ENCODE assay signal across 8 mouse cellular contexts in genomic region chr10:127350594-127351284, GRCm38 (mm10). TPM values are rescaled to one million over a fixed set of nuclear protein-coding genes. Genes with fewer than 3 reads are reported as not detected.
DNase-seq lines count a peak whose midpoint lies in the region; ATAC-seq and TF ChIP-seq lines count a peak whose summit lies in the region.

No protein-coding gene starts in this region.

- H3K36me3 ChIP-seq in embryonic facial prominence, embryonic 10.5 days (replicated peaks) = no peaks in the 10 kb centered on the region
- H3K36me3 ChIP-seq in heart, embryonic 14.5 days (ENCODE audit: control insufficient read depth, insufficient read depth, low read length) = no peaks in the 10 kb centered on the region
- H3K36me3 ChIP-seq in liver, postnatal 0 days (replicated peaks; ENCODE audit: insufficient read depth, low read length) = no peaks in the 10 kb centered on the region
- H3K36me3 ChIP-seq in neural tube, embryonic 13.5 days = no peaks in the 10 kb centered on the region
- no peaks in the 10 kb centered on the region for H3K36me3 ChIP-seq in thymus, adult 2 months (ENCODE audit: control insufficient read depth, insufficient read depth, low read length)

- DNase-seq in CD4-positive helper T cell, adult 2 months (ENCODE audit: low read depth, low spot score) = peak; percentile 82
- peak; percentile 84 for DNase-seq in embryonic facial prominence, embryonic 10.5 days (ENCODE audit: low spot score)
- peak; percentile 87 for DNase-seq in kidney, postnatal 10 days
- DNase-seq in liver, postnatal 0 days = peak; percentile 82
- DNase-seq in thymus, adult 2 months = peak; percentile 81

- peak overlapping the region; percentile 42 for H3K4me3 ChIP-seq in embryonic facial prominence, embryonic 10.5 days
- H3K4me3 ChIP-seq in heart, embryonic 14.5 days (ENCODE audit: control insufficient read depth in 1 of 2, insufficient read depth in 1 of 2, low read depth in 1 of 2, low read length in 2 of 2) = peak overlapping the region in 1 of 2 experiments; percentile 21; a peak in 2 of 4 replicates
- peak overlapping the region; percentile 38 for H3K4me3 ChIP-seq in liver, postnatal 0 days (ENCODE audit: low read depth, low read length)
- H3K4me3 ChIP-seq in neural tube, embryonic 13.5 days = peak overlapping the region; percentile 20; the same call in 1 of the 2 replicates
- peak overlapping the region; percentile 13; the same call in 1 of the 2 replicates for H3K4me3 ChIP-seq in thymus, adult 2 months (ENCODE audit: control insufficient read depth, insufficient read depth, low read length)

- H3K4me1 ChIP-seq in embryonic facial prominence, embryonic 10.5 days = peaks cover 26% of the 10 kb centered on the region
- H3K4me1 ChIP-seq in heart, embryonic 14.5 days (ENCODE audit: control insufficient read depth in 2 of 2, insufficient read depth in 2 of 2, low read length in 2 of 2) = peaks cover 12 to 15% of the 10 kb centered on the region in 2 experiments
- peaks cover 12% of the 10 kb centered on the region for H3K4me1 ChIP-seq in liver, postnatal 0 days (ENCODE audit: insufficient read depth)
- H3K4me1 ChIP-seq in neural tube, embryonic 13.5 days (replicated peaks) = peaks cover 9% of the 10 kb centered on the region; the same call in 1 of the 2 replicates
- H3K4me1 ChIP-seq in thymus, adult 2 months (replicated peaks; ENCODE audit: control insufficient read depth, insufficient read depth, low read length) = peaks cover 10% of the 10 kb centered on the region

- TF ChIP-seq POLR2A in thymus, adult 2 months (IDR thresholded peaks at IDR 0.05; ENCODE audit: control insufficient read depth, extremely low read depth, insufficient read depth, low read length, poor library complexity) = no peak

- TF ChIP-seq EP300 in liver, postnatal 0 days (IDR thresholded peaks at IDR 0.05; ENCODE audit: low read depth) = no peak

- ATAC-seq in activated CD4-positive, CD25-positive, alpha-beta regulatory T cell, adult 4 months = peak; percentile 99
- ATAC-seq in heart, embryonic 14.5 days (ENCODE audit: insufficient number of reproducible peaks, insufficient read depth, low FRiP score, low read depth) = no peak; the same call in 1 of the 2 replicates
- ATAC-seq in liver, postnatal 0 days = peak; percentile 37
- ATAC-seq in neural tube, embryonic 13.5 days (ENCODE audit: low read depth) = peak; percentile 77

- 12% methylated on average over 24 of the region's 24 CpGs for WGBS in embryonic facial prominence, embryonic 10.5 days
- 10% methylated on average over 24 of the region's 24 CpGs for WGBS in heart, embryonic 14.5 days
- WGBS in liver, postnatal 0 days (ENCODE audit: insufficient replicate concordance) = 12% methylated on average over 24 of the region's 24 CpGs
- WGBS in neural tube, embryonic 13.5 days = 10% methylated on average over 24 of the region's 24 CpGs
- 13% methylated on average over 24 of the region's 24 CpGs for WGBS in thymus, adult 2 months

- peak overlapping the region; percentile 15; the same call in 1 of the 2 replicates for H3K27ac ChIP-seq in embryonic facial prominence, embryonic 10.5 days (replicated peaks)
- H3K27ac ChIP-seq in heart, embryonic 14.5 days (replicated peaks in 1 of 2; ENCODE audit: control insufficient read depth in 1 of 2, insufficient read depth in 1 of 2, low read depth in 2 of 2, low read length in 2 of 2) = no peak overlapping the region
- peak overlapping the region; percentile 93 for H3K27ac ChIP-seq in liver, postnatal 0 days (ENCODE audit: low read depth)
- H3K27ac ChIP-seq in neural tube, embryonic 13.5 days (replicated peaks) = no peak overlapping the region
- no peak overlapping the region for H3K27ac ChIP-seq in thymus, adult 2 months (ENCODE audit: control insufficient read depth, insufficient read depth, low read length)

- peak; percentile 89 for TF ChIP-seq CTCF in liver, postnatal 0 days (IDR thresholded peaks at IDR 0.05; ENCODE audit: low read depth)
- peak; percentile 90 for TF ChIP-seq CTCF in thymus, adult 2 months (IDR thresholded peaks at IDR 0.05; ENCODE audit: borderline replicate concordance, control insufficient read depth, extremely low read depth, insufficient read depth, low read length, poor library complexity)

- peaks cover 31% of the 10 kb centered on the region for H3K27me3 ChIP-seq in embryonic facial prominence, embryonic 10.5 days (replicated peaks; ENCODE audit: low read depth, poor library complexity, severe bottlenecking)
- no peaks in the 10 kb centered on the region for H3K27me3 ChIP-seq in heart, embryonic 14.5 days (ENCODE audit: control insufficient read depth, insufficient read depth, low read length)
- no peaks in the 10 kb centered on the region for H3K27me3 ChIP-seq in liver, postnatal 0 days (ENCODE audit: insufficient read depth, low read length)
- peaks cover 2% of the 10 kb centered on the region; the same call in 1 of the 2 replicates for H3K27me3 ChIP-seq in neural tube, embryonic 13.5 days
- H3K27me3 ChIP-seq in thymus, adult 2 months (ENCODE audit: control insufficient read depth, insufficient read depth, low read length) = peaks cover 2% of the 10 kb centered on the region; the same call in 1 of the 2 replicates

- H3K4me2 ChIP-seq in heart, embryonic 14.5 days (ENCODE audit: low read length) = peak overlapping the region; percentile 57
- peak overlapping the region; percentile 66 for H3K4me2 ChIP-seq in liver, postnatal 0 days (ENCODE audit: low read depth, low read length)
- H3K4me2 ChIP-seq in neural tube, embryonic 13.5 days = peak overlapping the region; percentile 52

- H3K9ac ChIP-seq in heart, embryonic 14.5 days (ENCODE audit: low read length) = 0 out of 2 replicates have a peak overlapping the region, but pooled peaks have one; percentile 35
- peak overlapping the region; percentile 71 for H3K9ac ChIP-seq in liver, postnatal 0 days (replicated peaks)
- H3K9ac ChIP-seq in neural tube, embryonic 13.5 days = peak overlapping the region; percentile 56; the same call in 1 of the 2 replicates

- H3K9me3 ChIP-seq in embryonic facial prominence, embryonic 10.5 days = no peaks in the 10 kb centered on the region
- no peaks in the 10 kb centered on the region for H3K9me3 ChIP-seq in heart, embryonic 14.5 days (ENCODE audit: control insufficient read depth, low read length)
- no peaks in the 10 kb centered on the region for H3K9me3 ChIP-seq in liver, postnatal 0 days (ENCODE audit: low read length)
- no peaks in the 10 kb centered on the region for H3K9me3 ChIP-seq in neural tube, embryonic 13.5 days

RNA-seq across cellular contexts. Expression of gene Inhbe, which starts 3.5 kb away (rescaled TPM):
- polyA plus RNA-seq in activated CD4-positive, CD25-positive, alpha-beta regulatory T cell, adult 4 months (2017; shearing (Covaris generic)) = under 1 TPM in 1 of 2 experiments, not detected in 1; 0.07 TPM
- polyA plus RNA-seq in embryonic facial prominence, embryonic 10.5 days (2016; fragmentation: Nextera tagmentation; extraction: Ambion mirVana) = 0.04 TPM in 1 of 2 replicates, not detected in the other
- not detected in 2 replicates for polyA plus RNA-seq in heart, embryonic 14.5 days (2014; fragmentation: Nextera tagmentation; extraction: Ambion mirVana)
- 18.4 and 29.0 TPM in 2 replicates for polyA plus RNA-seq in liver, postnatal 0 days (2015; fragmentation: Nextera tagmentation; extraction: Ambion mirVana)
- not detected in 2 replicates for polyA plus RNA-seq in neural tube, embryonic 13.5 days (2015; fragmentation: Nextera tagmentation; extraction: Ambion mirVana)
- polyA plus RNA-seq in thymus, adult 2 months (2012; rRNA removed) = 0.04 TPM in 1 of 2 replicates, not detected in the other

RNA-seq across cellular contexts. Expression of gene Gli1, which starts 9.0 kb away (rescaled TPM):
- under 1 TPM; 0.15 to 0.75 TPM for polyA plus RNA-seq in activated CD4-positive, CD25-positive, alpha-beta regulatory T cell, adult 4 months (2017; shearing (Covaris generic))
- 11.4 and 13.0 TPM in 2 replicates for polyA plus RNA-seq in embryonic facial prominence, embryonic 10.5 days (2016; fragmentation: Nextera tagmentation; extraction: Ambion mirVana)
- polyA plus RNA-seq in heart, embryonic 14.5 days (2014; fragmentation: Nextera tagmentation; extraction: Ambion mirVana) = 0.07 and 0.36 TPM in 2 replicates
- 0.04 TPM in 2 replicates for polyA plus RNA-seq in liver, postnatal 0 days (2015; fragmentation: Nextera tagmentation; extraction: Ambion mirVana)
- polyA plus RNA-seq in neural tube, embryonic 13.5 days (2015; fragmentation: Nextera tagmentation; extraction: Ambion mirVana) = 2.2 and 2.9 TPM in 2 replicates
- 0.61 and 0.77 TPM in 2 replicates for polyA plus RNA-seq in thymus, adult 2 months (2012; rRNA removed)

RNA-seq across cellular contexts. Expression of gene Inhbc, which starts 19.5 kb away (rescaled TPM):
- not detected for polyA plus RNA-seq in activated CD4-positive, CD25-positive, alpha-beta regulatory T cell, adult 4 months (2017; shearing (Covaris generic))
- polyA plus RNA-seq in embryonic facial prominence, embryonic 10.5 days (2016; fragmentation: Nextera tagmentation; extraction: Ambion mirVana) = 0.09 and 0.10 TPM in 2 replicates
- not detected in 2 replicates for polyA plus RNA-seq in heart, embryonic 14.5 days (2014; fragmentation: Nextera tagmentation; extraction: Ambion mirVana)
- polyA plus RNA-seq in liver, postnatal 0 days (2015; fragmentation: Nextera tagmentation; extraction: Ambion mirVana) = 21.0 and 27.2 TPM in 2 replicates
- not detected in 2 replicates for polyA plus RNA-seq in neural tube, embryonic 13.5 days (2015; fragmentation: Nextera tagmentation; extraction: Ambion mirVana)
- polyA plus RNA-seq in thymus, adult 2 months (2012; rRNA removed) = 0.06 TPM in 1 of 2 replicates, not detected in the other

RNA-seq across cellular contexts. Expression of gene Arhgap9, which starts 29.0 kb away (rescaled TPM):
- polyA plus RNA-seq in activated CD4-positive, CD25-positive, alpha-beta regulatory T cell, adult 4 months (2017; shearing (Covaris generic)) = 100 to 1,000 TPM; 125 TPM
- 2.0 and 2.1 TPM in 2 replicates for polyA plus RNA-seq in embryonic facial prominence, embryonic 10.5 days (2016; fragmentation: Nextera tagmentation; extraction: Ambion mirVana)
- polyA plus RNA-seq in heart, embryonic 14.5 days (2014; fragmentation: Nextera tagmentation; extraction: Ambion mirVana) = 1.3 and 2.4 TPM in 2 replicates
- 13.5 and 14.8 TPM in 2 replicates for polyA plus RNA-seq in liver, postnatal 0 days (2015; fragmentation: Nextera tagmentation; extraction: Ambion mirVana)
- 1.0 and 1.4 TPM in 2 replicates for polyA plus RNA-seq in neural tube, embryonic 13.5 days (2015; fragmentation: Nextera tagmentation; extraction: Ambion mirVana)
- 105 and 111 TPM in 2 replicates for polyA plus RNA-seq in thymus, adult 2 months (2012; rRNA removed)

RNA-seq across cellular contexts. Expression of gene R3hdm2, which starts 29.4 kb away (rescaled TPM):
- 10 to 100 TPM; 14.4 to 15.0 TPM for polyA plus RNA-seq in activated CD4-positive, CD25-positive, alpha-beta regulatory T cell, adult 4 months (2017; shearing (Covaris generic))
- 33.9 and 41.9 TPM in 2 replicates for polyA plus RNA-seq in embryonic facial prominence, embryonic 10.5 days (2016; fragmentation: Nextera tagmentation; extraction: Ambion mirVana)
- polyA plus RNA-seq in heart, embryonic 14.5 days (2014; fragmentation: Nextera tagmentation; extraction: Ambion mirVana) = 32.8 and 36.3 TPM in 2 replicates
- polyA plus RNA-seq in liver, postnatal 0 days (2015; fragmentation: Nextera tagmentation; extraction: Ambion mirVana) = 16.6 and 17.3 TPM in 2 replicates
- polyA plus RNA-seq in neural tube, embryonic 13.5 days (2015; fragmentation: Nextera tagmentation; extraction: Ambion mirVana) = 30.6 and 33.3 TPM in 2 replicates
- polyA plus RNA-seq in thymus, adult 2 months (2012; rRNA removed) = 135 and 149 TPM in 2 replicates

Comparison
In these comparisons a context has a peak if more than half of its experiments do, and no peak if none do; other contexts are left out.
1. H3K27ac ChIP-seq: peak in embryonic facial prominence, embryonic 10.5 days (single experiment) and liver, postnatal 0 days (single experiment); none in heart, embryonic 14.5 days (0 of 2), neural tube, embryonic 13.5 days (single experiment) and thymus, adult 2 months (single experiment).
2. RNA of gene Inhbe, which starts 3.5 kb away (polyA plus RNA-seq): 18.4 to 29.0 TPM in liver, postnatal 0 days; 0.07 TPM in activated CD4-positive, CD25-positive, alpha-beta regulatory T cell, adult 4 months, not detected in neural tube, embryonic 13.5 days, 0.04 TPM in embryonic facial prominence, embryonic 10.5 days, not detected in heart, embryonic 14.5 days and 0.04 TPM in thymus, adult 2 months; every median in the first group is over 10 times any median in the second.
3. RNA of gene Inhbc, which starts 19.5 kb away (polyA plus RNA-seq): 21.0 to 27.2 TPM in liver, postnatal 0 days; 0.09 to 0.10 TPM in embryonic facial prominence, embryonic 10.5 days, 0.06 TPM in thymus, adult 2 months, not detected in activated CD4-positive, CD25-positive, alpha-beta regulatory T cell, adult 4 months, not detected in heart, embryonic 14.5 days and not detected in neural tube, embryonic 13.5 days; every median in the first group is over 10 times any median in the second.
4. Peak in every context shown above with its lines, with median percentiles within 50 percentile points of each other: DNase-seq, H3K4me2 ChIP-seq and H3K9ac ChIP-seq.